Mouse (Mus musculus) urinary bladder, postnatal 4 days (tissue): ENCODE data around the gene Cyp27a1.

ENCODE experiments used
- DNase-seq, 2 experiments: peaks; one replicate each; pipeline ENCODE4 v3.0.0; 2021 to 2022; ENCODE audit warnings: low spot score in 2 of 2

The Cyp27a1 gene

DNA sequence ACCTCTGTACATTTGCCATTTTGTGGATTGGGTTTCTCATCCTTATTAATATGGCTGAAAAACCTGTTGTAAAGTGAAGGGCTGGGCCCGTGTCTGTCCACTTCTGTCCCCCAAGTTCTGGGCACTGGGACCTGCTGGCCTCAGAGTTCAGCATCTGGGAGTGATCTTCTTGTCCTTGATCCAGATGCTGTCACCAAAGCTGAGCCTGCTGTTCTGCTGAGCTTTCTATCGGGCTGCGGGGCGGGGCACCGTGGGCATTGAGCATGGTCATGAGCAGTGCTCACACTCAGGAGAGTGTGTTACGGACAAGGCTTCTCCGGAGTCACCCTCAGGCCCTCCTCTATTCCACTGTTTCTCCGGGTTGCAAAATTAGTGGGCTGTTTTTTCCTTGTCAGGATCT is 4.7 kb downstream of the Cyp27a1 start:
- no peak for DNase-seq

DNA sequence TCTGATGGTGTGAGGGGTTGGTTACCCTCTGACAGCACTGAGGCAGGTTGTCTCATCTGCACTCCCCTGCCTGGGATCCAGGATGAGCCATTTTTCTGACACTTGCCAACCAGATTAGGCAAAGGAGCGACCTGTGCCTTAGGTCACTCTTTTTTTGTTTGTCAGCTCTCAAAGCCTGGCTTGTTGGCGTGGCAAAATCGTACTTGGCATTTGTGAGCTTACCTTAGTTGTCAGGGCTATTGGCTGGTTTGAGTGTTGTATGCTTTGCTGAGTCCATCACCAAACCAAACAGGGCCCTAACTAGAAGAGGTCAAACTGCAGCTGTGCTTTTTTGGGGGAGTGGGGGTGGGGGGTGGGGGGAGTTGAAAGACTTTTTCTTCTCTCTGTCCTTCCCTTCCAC is 5.9 kb downstream of the Cyp27a1 start:
- DNase-seq = no peak

DNA sequence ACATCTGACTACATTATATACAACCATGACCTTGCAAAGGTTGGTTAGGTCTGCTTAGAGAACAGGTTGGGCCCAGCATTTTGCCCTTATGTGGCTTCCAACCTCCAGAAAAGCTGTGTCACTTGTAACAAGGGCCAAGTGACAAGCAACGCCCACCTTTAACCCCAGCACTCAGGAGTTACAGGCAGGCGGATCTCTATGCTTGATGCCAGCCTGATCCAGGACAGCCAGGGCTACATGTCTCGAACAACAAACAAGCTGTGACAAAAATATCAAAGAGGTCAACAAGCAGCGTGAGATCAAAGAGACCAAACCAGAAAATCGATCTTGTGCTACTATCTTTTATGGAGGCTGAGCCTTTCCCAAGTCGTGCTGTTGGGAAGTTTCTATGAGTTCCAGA is 8.3 kb downstream of the Cyp27a1 start:
- DNase-seq = no peak

DNA sequence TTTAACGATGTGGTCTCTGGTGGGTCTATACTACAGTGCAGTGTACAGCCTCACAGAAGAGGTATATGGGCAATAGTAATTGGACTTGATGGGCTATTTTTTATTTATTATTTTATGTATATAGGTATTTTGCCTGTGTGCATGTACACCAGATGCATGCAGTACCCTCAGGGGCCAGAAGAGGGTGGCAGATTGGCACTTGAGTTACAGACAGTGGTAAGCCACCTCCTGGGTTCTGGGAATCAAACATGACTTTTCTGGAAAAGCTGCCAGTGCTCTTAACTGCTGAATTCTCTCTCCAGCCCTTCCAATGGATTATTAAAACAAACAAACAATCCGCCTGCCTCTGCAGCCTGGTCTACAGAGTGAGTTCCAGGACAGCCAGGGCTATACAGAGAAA is 10.4 kb downstream of the Cyp27a1 start:
- no peak for DNase-seq

DNA sequence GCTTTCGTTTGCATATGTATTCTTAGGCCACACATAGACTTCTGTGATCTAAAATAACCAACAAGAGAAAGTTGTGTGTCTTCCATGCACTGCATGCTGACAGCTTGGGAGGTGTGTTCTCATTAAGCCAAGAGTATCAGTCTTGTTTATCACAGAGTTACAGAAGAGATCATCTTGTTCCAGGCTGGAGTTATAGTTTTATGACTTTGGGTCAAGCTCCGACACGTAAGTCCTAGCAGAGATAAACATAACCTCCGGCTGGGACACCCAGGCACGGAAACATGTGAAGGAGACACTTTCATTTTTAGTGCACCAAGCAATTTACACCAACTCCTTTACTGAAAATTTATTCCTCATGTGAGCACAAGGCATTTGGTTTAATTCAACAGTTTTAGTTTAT is 12.7 kb downstream of the Cyp27a1 start:
- DNase-seq = no peak

DNA sequence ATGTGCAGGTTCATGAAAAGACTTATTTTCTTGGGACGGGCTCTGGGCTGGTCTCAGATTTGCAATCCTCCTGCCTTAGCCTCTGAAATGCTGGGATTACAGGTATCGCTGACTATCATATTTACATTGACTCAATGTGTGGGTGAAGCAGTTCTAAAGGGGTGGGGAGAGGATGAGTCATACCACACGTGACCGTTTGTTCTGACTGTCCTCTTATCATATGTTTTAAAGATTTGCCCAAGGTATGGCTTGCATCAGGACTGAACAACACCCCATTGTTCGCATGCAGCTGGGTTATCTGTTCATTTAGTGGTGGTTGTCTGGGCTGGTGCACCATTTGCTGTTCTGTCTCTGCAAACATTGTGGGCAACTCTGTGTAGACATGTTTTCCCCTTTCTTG is 13.3 kb downstream of the Cyp27a1 start:
- DNase-seq = no peak

DNA sequence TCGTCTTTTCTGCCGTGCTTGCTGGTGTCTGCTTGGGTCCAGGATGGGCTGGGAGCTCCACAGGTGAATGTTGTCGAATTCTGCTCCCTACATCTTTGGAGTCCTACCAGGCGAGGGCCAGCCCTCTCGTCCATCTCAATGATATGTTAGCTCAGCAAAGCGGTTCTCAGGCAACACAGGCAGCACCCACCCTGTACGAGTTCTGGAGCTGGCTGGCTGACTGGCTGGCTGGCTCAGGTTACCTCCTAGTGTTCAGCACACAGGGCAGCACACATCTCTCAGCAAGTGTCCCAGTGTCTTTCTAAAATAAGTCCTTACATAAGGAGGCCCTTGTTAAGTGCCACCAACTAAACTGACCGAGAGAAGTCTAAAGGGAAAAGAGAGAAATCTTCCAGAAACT is 15.1 kb downstream of the Cyp27a1 start:
- no peak for DNase-seq

DNA sequence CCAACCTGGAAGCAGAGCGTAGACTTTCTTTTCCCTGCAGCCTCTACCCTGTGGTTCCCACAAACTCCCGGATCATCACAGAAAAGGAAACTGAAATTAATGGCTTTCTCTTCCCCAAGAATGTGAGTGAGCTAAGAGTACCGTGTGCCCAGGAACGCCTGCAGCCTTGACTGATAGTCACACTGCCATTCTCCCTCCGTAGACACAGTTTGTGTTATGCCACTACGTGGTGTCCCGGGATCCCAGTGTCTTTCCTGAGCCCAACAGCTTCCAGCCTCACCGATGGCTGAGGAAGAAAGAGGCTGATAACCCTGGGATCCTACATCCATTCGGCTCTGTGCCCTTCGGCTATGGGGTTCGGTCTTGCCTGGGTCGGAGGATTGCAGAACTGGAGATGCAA is 23.6 kb downstream of the Cyp27a1 start:
- no peak for DNase-seq

DNA sequence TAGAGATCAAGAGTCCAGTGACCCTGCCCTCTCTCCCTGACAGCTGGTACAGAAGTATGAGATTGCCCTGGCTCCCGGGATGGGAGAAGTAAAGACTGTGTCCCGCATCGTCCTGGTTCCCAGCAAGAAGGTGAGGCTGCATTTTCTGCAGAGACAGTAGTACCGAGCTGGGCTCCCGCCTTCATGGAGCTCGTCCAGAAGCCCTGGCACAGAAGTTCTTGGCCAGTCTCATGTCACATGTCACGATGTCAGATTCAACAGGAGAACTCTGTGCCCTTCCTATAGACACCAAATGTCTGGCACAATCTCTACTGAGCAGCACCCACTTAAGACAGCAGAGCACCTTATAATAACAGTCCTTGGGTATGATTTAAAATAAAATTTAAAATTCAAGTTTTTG is 24.1 kb downstream of the Cyp27a1 start:
- no peak for DNase-seq

DNA sequence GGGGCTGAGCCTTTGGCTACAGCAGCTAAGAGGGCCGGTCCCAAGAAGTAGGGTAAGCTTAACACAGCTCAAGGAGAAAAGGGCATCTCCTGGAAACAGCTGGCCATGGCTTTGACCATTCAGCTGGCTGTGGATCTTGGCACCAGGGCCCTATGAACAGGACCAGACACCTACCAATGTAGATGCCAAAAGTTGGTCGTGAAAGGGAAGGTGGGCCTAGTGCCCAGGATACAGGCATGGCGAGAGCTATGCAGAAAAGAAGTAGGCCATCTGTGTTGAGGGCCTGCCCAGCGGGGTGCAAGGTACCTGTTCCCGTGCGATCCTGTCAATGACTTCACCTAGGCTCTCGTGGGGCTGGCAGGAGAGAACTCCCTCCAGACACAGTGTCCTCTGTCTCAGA is 27.5 kb downstream of the Cyp27a1 start:
- no peak for DNase-seq

DNA sequence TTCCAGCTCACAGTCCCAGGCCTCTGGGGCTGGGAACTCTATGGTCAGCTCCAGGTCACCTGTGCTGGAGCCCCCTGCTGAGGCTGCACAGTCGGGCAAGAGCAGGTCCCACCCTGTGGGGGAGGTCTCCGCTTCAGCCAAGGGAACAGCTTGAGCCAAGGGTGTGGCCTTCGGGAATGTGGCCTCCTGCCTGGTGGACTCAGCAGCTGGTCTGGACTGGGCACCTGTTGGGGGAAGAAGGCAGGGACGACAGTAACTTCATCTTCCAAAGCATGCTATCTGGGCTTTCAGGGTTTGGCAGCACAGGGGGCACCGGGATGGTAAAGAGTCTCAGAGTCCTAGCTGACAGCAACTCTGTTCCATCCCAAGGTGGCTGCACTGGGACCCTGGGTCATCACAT is 34.0 kb downstream of the Cyp27a1 start:
- no peak for DNase-seq

DNA sequence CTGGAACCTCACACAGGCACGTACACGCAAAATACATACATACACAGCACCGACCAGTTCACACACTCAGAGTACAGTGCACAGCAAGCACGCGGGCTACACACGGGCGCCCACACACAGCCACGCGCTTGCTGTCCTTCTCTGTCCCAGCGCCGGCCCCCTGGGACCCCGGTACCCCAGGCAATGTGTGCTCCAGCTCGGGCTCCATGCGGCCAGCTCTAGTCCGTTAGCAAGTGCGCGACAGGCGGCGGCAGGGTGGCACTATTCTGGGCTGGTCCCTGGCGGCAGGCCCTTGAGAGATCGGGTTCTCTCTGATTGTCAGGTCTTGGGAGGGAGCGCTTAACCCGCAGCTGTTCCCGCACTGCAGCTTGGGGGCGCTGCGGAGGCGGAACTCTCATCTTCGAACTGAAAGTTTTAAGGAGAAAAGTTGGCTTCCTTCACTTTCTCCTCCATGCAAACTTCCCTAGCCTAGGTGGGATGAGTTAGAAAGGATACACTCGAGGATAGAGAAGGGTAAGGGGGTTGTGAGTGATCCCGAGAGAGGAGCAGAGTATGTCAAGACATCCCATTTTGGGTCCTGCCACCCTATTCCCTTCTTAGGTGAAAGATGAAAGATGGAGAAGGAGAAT is 35.4 kb downstream of the Cyp27a1 start, which contains the start of gene Prkag3:
TSS of gene Prkag3 (minus strand) at position 579 of the 629 bp plus-strand sequence.
- peak; percentile 39 to 69 for DNase-seq

DNA sequence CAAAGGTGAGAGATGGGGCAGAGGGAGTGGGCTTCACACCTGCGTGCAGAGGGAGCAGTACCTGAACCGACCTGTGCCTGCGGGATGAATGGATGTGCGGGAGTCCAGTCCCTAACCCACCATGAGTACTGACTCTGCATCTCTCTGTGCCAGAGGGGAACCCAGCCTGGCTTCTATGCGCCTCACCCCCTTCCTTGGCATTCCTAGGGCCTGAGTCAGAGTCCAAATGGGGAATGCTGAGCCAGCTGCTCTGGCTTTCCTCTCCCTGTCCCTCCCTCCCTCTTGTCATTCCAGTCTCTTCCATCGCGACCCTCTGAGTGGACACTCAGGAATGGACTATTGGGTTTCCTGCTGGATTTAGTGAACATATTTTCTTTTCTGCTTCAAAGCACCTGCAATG is 35.9 kb downstream of the Cyp27a1 start:
- peak in 1 of 2 experiments; percentile 59 for DNase-seq

DNA sequence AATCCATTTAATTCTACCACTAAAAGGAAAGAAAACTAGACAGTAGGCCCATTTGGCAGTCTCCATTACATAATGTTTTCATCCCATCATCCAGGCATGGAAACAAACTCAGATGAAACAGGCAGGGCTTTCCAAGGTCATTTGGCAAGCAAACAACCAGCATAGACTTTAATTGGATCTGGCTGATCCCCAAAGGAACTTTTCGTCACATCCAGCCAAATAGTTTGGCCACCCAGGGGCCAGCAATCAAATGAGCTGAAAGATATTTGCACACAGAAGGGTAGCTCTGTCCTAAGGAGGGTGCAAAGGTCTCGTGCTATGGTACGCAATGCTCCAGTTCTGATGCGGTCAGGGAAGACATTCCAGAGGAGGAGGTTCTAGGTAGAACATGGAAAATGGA is 37.3 kb downstream of the Cyp27a1 start:
- DNase-seq = peak in 1 of 2 experiments; percentile 50

DNA sequence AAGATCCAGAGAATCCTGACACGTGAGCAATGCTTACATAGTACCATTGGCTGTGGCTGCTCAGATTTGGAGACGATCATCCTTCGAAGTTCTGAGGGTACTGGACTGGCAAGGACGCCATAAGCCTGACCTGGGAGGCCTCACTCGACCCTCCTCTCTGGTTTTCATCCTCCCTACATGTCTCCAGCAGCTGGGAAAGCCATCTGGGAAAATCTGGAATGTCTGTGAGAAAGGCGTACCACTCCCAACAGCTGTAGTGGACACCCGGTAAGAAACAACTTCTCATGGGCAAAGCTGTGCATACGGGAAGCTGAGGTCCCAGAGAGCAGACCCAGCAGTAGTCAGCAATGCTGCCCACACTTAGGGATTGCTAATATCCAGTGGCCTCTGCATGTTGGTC is 38.8 kb downstream of the Cyp27a1 start:
- DNase-seq = no peak

DNA sequence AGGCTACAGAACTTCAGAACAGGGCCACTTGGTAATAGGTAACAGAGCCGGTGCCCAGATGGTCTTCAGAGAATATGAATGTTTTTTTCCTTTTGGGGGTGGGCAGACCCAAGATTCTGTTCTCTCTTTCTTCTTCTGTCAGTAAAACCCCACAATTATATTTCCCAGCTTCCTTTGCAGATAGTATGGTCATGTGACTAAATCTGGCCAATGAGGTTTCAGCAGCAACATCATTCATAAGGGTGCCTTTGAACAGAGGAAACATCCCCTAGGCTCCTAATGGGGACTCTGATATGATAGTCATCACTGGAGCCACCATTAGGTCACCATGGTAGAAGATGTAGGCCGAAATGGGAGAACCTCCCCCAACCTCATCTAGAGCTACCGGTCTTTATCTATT is 39.5 kb downstream of the Cyp27a1 start:
- DNase-seq = no peak

DNA sequence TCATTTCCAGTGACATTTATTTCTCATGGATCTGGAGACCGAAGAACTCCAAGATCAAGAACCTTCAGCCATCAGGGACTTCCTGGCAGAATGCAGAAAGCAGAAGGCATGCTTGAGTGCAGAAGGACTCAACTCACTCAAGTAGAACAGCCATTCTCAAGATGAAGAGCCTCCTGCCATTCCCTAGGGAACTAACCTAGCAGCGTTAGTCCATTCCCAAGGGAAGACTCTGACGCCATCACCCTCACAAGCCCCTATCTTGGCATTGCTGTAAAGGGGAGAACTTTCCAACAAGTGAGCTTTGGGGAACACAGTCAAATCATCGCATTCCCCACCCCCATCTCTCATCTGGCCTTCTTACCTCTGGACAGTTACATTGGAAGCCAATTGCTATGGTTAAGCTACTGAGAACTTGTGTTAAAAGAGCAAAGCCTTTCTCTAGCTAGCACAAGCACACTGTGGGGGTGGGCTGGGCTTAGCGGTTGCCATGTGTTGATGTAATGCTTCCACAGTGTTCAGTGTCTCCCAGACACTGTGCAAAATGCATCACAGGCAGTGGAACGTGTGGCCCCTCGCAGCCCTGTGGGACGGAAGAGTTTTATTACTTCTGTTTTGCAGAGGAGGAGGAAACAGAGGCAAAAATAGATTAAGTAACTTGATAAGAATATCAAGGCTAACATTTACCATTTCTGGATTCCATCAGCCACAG is 40.0 kb downstream of the Cyp27a1 start:
- DNase-seq = no peak

DNA sequence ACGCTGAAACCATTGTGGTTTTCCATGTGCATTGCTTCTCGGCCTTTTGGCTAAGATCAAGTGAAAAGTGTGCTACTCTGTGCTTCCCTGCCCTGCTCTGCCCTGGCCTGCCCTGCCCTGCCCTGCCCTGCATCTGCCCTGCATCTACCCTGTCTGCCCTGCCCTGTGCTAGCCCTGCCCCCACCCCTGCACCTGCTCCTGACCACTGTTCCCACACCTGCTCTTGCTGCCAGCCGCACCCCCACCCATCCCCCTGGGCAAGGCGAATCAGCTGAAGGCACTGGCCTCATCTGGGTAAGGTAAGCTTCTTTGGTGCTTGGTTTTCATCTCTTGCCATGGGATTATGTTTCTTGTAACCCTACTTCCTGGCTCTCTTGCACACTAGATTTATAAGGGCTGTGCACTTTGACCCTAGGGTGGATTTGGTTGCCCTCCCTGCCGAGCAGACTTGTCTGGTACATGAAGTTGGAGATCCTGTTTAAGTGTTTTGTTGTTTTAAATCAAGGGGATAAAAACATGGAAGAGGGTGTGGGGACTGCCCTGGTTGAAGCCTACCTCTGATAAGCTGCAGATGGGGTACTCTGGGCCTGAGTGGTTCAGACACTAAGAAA is 40.9 kb downstream of the Cyp27a1 start:
- DNase-seq = no peak

DNA sequence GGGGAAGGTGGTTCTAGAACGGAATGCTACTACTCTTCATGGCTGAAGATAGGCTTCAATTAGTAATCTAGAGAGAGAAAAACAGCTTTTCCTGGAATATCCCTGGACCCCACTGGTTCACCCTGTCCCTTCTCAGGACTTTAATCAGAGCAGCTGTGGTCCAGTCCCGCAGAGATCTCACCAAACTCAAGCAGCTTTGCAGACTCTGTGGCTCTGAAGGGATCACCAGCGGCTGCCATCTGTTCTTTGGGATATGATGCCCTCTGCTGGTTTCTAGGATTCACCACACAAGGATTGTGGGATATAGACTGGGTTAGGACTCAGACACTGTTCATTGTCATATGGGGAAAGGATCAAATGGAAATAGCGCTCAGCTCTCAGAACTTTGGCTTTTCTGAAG is 46.4 kb downstream of the Cyp27a1 start:
- DNase-seq = peak in 1 of 2 experiments; percentile 49

DNA sequence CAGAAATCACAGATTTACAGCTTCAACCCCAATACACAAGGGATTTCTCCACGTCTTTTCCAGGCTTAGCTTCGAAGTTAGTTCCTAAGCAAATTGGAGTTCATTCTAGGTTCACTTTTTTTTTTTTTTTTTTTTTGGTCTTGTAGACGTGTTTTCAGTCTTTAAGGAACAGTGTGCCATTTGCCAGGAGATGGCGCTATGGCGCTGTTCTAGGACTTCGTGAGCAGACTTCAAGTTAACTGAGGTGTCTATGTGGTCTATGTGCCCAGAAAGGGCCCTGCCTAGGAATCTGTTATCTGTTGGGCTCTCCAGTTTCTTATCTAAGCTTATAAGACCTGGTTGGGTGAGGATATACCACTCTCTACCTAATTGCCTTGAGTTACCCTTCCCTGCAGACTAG is 49.7 kb downstream of the Cyp27a1 start:
- DNase-seq = peak; percentile 64 to 70

DNA sequence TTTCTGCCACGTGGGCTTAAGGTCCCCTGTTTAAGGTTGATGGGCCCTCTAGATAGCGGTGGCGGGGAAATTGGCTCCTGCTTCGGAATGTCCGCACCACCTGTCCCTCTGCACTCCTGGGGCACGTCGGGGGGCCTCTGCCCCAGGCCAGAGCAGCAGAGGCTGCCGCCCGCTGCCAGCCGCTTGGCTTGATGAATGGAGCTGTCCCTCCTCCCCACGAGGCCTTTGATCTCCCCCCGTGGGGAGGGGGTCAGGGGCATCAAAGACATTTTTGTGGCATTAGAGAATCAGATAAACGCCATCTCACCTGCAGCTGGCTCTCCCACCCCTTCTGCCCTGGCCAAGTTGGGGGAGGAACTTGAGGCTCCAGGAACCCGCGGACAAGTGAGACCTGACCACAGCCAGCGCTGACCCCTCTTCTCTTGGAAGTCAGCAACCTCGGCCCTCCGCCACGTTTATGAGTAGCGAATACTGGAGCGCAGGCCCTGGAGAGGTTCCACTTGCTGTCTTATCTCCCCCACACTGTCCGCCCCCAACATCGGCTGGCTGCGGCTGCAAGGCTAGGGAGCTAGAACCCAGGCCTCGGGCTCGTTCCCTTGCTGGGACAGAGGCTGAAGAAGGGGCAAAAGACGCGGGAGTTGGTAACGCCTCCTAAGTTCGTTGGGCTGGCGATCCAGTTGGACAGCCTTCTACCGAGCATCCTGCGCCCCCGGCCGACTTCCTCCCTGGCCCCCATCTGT is 57.5 kb downstream of the Cyp27a1 start:
- peak in 1 of 2 experiments; percentile 38 for DNase-seq

DNA sequence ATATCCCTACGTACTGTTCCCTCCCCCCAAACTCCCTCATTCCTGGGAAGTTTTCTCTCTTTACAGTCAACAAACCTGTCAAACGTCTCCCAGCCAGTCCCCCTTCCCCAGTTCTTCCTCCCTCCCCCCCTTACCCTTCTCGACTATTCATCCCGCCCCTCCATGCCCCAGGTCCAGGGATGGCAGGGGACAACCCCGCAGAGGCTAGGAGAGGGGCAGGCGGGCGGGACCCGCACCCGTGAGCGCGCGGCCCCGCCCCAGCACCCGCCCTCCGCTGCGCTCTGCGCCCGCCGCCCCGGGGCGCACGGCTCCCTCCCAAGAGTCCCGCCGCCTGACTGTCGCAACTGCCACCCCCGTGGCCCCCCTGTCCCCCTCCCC is 58.1 kb downstream of the Cyp27a1 start:
- DNase-seq = no peak

DNA sequence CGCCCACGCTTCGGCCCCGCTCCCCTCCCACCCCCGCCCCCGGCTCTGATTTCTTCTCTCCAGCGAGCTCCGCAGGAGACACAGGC is 58.3 kb downstream of the Cyp27a1 start, which contains the start of gene Wnt6:
TSS of gene Wnt6 (plus strand) at position 48 of the 86 bp plus-strand sequence.
- no peak for DNase-seq
